Mouse (Mus musculus) liver, postnatal 0 days (tissue): ENCODE measurements around the gene Fbxw7.
A peak's percentile ranks its signal among the peaks of the same experiment; 100 is the strongest.

Experiments
- CTCF ChIP-seq: sonication (generic); IDR thresholded peaks from 2 replicates; pipeline ENCODE4 v1.5.1; 2016; ENCODE audit warnings: antibody characterized with exemption, low read depth
- EP300 ChIP-seq: IDR thresholded peaks from 2 replicates; pipeline ENCODE4 v1.6.1; 2016; ENCODE audit warnings: antibody characterized with exemption, low read depth, mild to moderate bottlenecking

DNA sequence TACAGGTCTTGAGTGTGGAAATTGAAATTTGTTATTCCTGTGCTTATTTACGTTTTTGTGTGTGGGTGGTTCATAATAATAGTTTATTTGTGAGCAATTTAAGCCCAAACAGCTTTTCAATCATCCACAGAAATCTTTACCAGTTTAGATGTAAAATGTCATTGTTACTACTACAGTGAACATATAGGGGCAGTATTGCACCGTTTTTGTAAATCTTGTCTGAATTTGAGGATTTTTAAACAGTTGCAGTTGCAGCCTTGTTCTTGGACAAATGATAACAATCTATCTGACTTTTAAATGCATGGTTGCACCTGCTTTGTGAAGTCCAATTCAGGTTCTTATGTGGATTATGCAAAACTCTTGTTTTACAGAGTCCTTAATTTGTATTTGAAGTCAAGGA, 121.2 kb downstream of the Fbxw7 start:
- TF ChIP-seq CTCF (peak; percentile 36; the same call in 1 of the 2 replicates), EP300 (no peak)
